Mouse (Mus musculus): Measurements from ENCODE around the gene Ubxn4. TPM values are rescaled to one million over a fixed set of nuclear protein-coding genes. Genes with fewer than 3 reads are reported as not detected.

Ubxn4 gene
- polyA plus RNA-seq, 1 experiment from 2014 or later = 35.1 TPM

GRCm38 (mm10) chr1:128281753-128282152, 38.0 kb downstream of the Ubxn4 start:
- no peak overlapping the region for H3K9ac ChIP-seq (replicated peaks)
- WGBS (ENCODE audit: insufficient replicate concordance) = 90% methylated on average over 3 of the region's 3 CpGs
- no peak overlapping the region for H3K4me3 ChIP-seq (ENCODE audit: low read depth, low read length)
- no peaks in the 10 kb centered on the region for H3K9me3 ChIP-seq (ENCODE audit: low read length)
- DNase-seq (no peak), ATAC-seq (no peak)
- H3K36me3 ChIP-seq (replicated peaks; ENCODE audit: insufficient read depth, low read length) = peaks cover 26% of the 10 kb centered on the region
- TF ChIP-seq CTCF (IDR thresholded peaks at IDR 0.05; ENCODE audit: low read depth) = peak; percentile 43
- no peak for TF ChIP-seq EP300 (IDR thresholded peaks at IDR 0.05; ENCODE audit: low read depth)
- no peak overlapping the region for H3K27ac ChIP-seq (ENCODE audit: low read depth)
- no peak overlapping the region for H3K4me2 ChIP-seq (ENCODE audit: low read depth, low read length)
- H3K4me1 ChIP-seq (ENCODE audit: insufficient read depth) = no peaks in the 10 kb centered on the region
- H3K27me3 ChIP-seq (ENCODE audit: insufficient read depth, low read length) = no peaks in the 10 kb centered on the region

- Histone ChIP-seq H3K4me3 (ENCODE audit: low read depth, low read length) (no peak overlapping the region), H3K4me2 (ENCODE audit: low read depth, low read length) (no peak overlapping the region), H3K27ac (ENCODE audit: low read depth) (no peak overlapping the region), H3K9me3 (ENCODE audit: low read length) (no peaks in the 10 kb centered on the region), H3K9ac (replicated peaks) (no peak overlapping the region), H3K36me3 (replicated peaks; ENCODE audit: insufficient read depth, low read length) (peaks cover 15% of the 10 kb centered on the region), H3K4me1 (ENCODE audit: insufficient read depth) (no peaks in the 10 kb centered on the region), H3K27me3 (ENCODE audit: insufficient read depth, low read length) (no peaks in the 10 kb centered on the region)
- DNase-seq (no peak), ATAC-seq (no peak)
- 86% methylated on average over 3 of the region's 3 CpGs for WGBS (ENCODE audit: insufficient replicate concordance)
- TF ChIP-seq CTCF (IDR thresholded peaks at IDR 0.05; ENCODE audit: low read depth) (peak; percentile 32), EP300 (IDR thresholded peaks at IDR 0.05; ENCODE audit: low read depth) (no peak)
Observed at GRCm38 (mm10) chr1:128282924-128283323, 39.2 kb downstream of the Ubxn4 start.

GRCm38 (mm10) chr1:128284157-128284690, 40.5 kb downstream of the Ubxn4 start:
- H3K4me2 ChIP-seq (ENCODE audit: low read depth, low read length) = no peak overlapping the region
- H3K36me3 ChIP-seq (replicated peaks; ENCODE audit: insufficient read depth, low read length) = peaks cover 6% of the 10 kb centered on the region
- no peaks in the 10 kb centered on the region for H3K4me1 ChIP-seq (ENCODE audit: insufficient read depth)
- no peak for DNase-seq
- TF ChIP-seq CTCF (IDR thresholded peaks at IDR 0.05; ENCODE audit: low read depth) (no peak), EP300 (IDR thresholded peaks at IDR 0.05; ENCODE audit: low read depth) (no peak)
- no peak overlapping the region for H3K27ac ChIP-seq (ENCODE audit: low read depth)
- H3K9me3 ChIP-seq (ENCODE audit: low read length) = no peaks in the 10 kb centered on the region
- no peak overlapping the region for H3K9ac ChIP-seq (replicated peaks)
- H3K27me3 ChIP-seq (ENCODE audit: insufficient read depth, low read length) = no peaks in the 10 kb centered on the region
- no peak overlapping the region for H3K4me3 ChIP-seq (ENCODE audit: low read depth, low read length)
- 78% methylated on average over 8 of the region's 8 CpGs for WGBS (ENCODE audit: insufficient replicate concordance)
- no peak for ATAC-seq

DNA sequence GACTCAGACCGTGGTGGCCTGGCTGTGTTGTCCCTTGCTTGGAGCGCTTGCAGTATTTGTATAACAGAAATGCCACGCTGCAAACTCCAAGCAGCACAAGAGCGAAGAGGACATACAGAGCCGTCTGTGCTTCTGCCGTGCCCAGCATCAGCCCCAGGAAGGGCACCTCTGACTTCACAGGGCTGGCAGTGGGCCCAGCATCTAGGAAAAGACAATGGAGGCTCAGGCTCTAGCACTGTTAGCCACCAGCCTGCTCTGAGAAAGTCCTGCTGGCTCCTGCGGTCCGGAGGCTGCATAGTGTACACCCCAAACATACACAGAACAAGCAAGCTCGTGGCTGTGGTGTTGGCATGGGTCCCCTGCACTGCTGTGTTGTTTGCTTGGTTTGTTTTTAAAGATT, 41.4 kb downstream of the Ubxn4 start:
- Histone ChIP-seq H3K27me3 (ENCODE audit: insufficient read depth, low read length) (no peaks in the 10 kb centered on the region), H3K4me3 (ENCODE audit: low read depth, low read length) (no peak overlapping the region), H3K36me3 (replicated peaks; ENCODE audit: insufficient read depth, low read length) (peaks cover 6% of the 10 kb centered on the region; the same call in 1 of the 2 replicates), H3K9me3 (ENCODE audit: low read length) (no peaks in the 10 kb centered on the region), H3K9ac (replicated peaks) (no peak overlapping the region), H3K4me1 (ENCODE audit: insufficient read depth) (no peaks in the 10 kb centered on the region), H3K27ac (ENCODE audit: low read depth) (no peak overlapping the region), H3K4me2 (ENCODE audit: low read depth, low read length) (no peak overlapping the region)
- no peak for TF ChIP-seq CTCF (IDR thresholded peaks at IDR 0.05; ENCODE audit: low read depth)
- no peak for TF ChIP-seq EP300 (IDR thresholded peaks at IDR 0.05; ENCODE audit: low read depth)
- ATAC-seq = no peak
- whole genome bisulfite sequencing (ENCODE audit: insufficient replicate concordance) = 84% methylated on average over 9 of the region's 9 CpGs
- DNase-seq = no peak

DNA sequence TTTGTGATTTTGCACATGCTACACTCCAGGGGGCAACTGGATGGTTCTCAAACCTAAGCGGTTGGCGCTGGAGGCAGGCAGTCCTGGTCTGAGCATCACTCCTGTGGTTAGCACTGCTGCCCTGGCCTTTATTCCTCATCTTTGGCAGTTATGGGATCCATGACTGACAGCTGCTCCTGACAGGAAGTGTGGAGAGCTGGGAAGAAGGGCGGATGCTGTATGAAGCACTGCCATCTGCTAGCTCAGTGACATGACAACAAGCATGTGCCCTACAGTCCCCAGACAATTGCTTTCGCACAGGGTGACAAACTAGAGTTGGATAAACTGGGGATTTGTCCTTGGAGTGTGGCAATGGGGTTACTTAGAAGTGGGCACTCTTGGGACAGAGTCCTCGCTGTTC, 46.5 kb downstream of the Ubxn4 start:
- Histone ChIP-seq H3K27me3 (ENCODE audit: insufficient read depth, low read length) (no peaks in the 10 kb centered on the region), H3K4me2 (ENCODE audit: low read depth, low read length) (no peak overlapping the region), H3K27ac (ENCODE audit: low read depth) (no peak overlapping the region), H3K9ac (replicated peaks) (no peak overlapping the region), H3K9me3 (ENCODE audit: low read length) (no peaks in the 10 kb centered on the region), H3K4me3 (ENCODE audit: low read depth, low read length) (no peak overlapping the region), H3K4me1 (ENCODE audit: insufficient read depth) (no peaks in the 10 kb centered on the region), H3K36me3 (replicated peaks; ENCODE audit: insufficient read depth, low read length) (no peaks in the 10 kb centered on the region)
- 85% methylated on average over 5 of the region's 5 CpGs for WGBS (ENCODE audit: insufficient replicate concordance)
- ATAC-seq = no peak
- no peak for DNase-seq
- TF ChIP-seq EP300 (IDR thresholded peaks at IDR 0.05; ENCODE audit: low read depth) (no peak), CTCF (IDR thresholded peaks at IDR 0.05; ENCODE audit: low read depth) (no peak)

GRCm38 (mm10) chr1:128293524-128293923, 49.8 kb downstream of the Ubxn4 start:
- DNase-seq (no peak), ATAC-seq (no peak)
- Histone ChIP-seq H3K4me1 (ENCODE audit: insufficient read depth) (no peaks in the 10 kb centered on the region), H3K36me3 (replicated peaks; ENCODE audit: insufficient read depth, low read length) (no peaks in the 10 kb centered on the region), H3K4me3 (ENCODE audit: low read depth, low read length) (no peak overlapping the region), H3K9ac (replicated peaks) (no peak overlapping the region), H3K9me3 (ENCODE audit: low read length) (no peaks in the 10 kb centered on the region), H3K27me3 (ENCODE audit: insufficient read depth, low read length) (no peaks in the 10 kb centered on the region), H3K27ac (ENCODE audit: low read depth) (no peak overlapping the region), H3K4me2 (ENCODE audit: low read depth, low read length) (no peak overlapping the region)
- 81% methylated on average over 12 of the region's 12 CpGs for WGBS (ENCODE audit: insufficient replicate concordance)
- TF ChIP-seq EP300 (IDR thresholded peaks at IDR 0.05; ENCODE audit: low read depth) = no peak
- no peak for TF ChIP-seq CTCF (IDR thresholded peaks at IDR 0.05; ENCODE audit: low read depth)

GRCm38 (mm10) chr1:128295296-128295695, 51.5 kb downstream of the Ubxn4 start:
- no peak for TF ChIP-seq EP300 (IDR thresholded peaks at IDR 0.05; ENCODE audit: low read depth)
- no peak for TF ChIP-seq CTCF (IDR thresholded peaks at IDR 0.05; ENCODE audit: low read depth)
- Histone ChIP-seq H3K4me1 (ENCODE audit: insufficient read depth) (no peaks in the 10 kb centered on the region), H3K9ac (replicated peaks) (no peak overlapping the region), H3K27me3 (ENCODE audit: insufficient read depth, low read length) (no peaks in the 10 kb centered on the region), H3K9me3 (ENCODE audit: low read length) (no peaks in the 10 kb centered on the region), H3K4me2 (ENCODE audit: low read depth, low read length) (no peak overlapping the region), H3K27ac (ENCODE audit: low read depth) (no peak overlapping the region), H3K4me3 (ENCODE audit: low read depth, low read length) (no peak overlapping the region), H3K36me3 (replicated peaks; ENCODE audit: insufficient read depth, low read length) (no peaks in the 10 kb centered on the region)
- WGBS (ENCODE audit: insufficient replicate concordance) = 76% methylated on average over 8 of the region's 8 CpGs
- ATAC-seq = no peak
- no peak for DNase-seq
